21 mouse cellular contexts compared by ENCODE assay signal in genomic region chr14:107080407-107080806, GRCm38 (mm10).
"Had no signal": no experiment of that assay in that cellular context is flagged by ENCODE, and none has a peak within 500 bp of the region (broad histone marks: within the 10 kb centered on the region; RNA-seq: fewer than 3 reads in every experiment).

No protein-coding gene starts in this region.

- H3K4me3 ChIP-seq: liver, embryonic 15.5 days; lung, embryonic 15.5 days; megakaryocyte, embryonic 14.5 days; midbrain, embryonic 13.5 days; midbrain, embryonic 15.5 days; neural tube, embryonic 13.5 days; neural tube, embryonic 15.5 days had no signal

- DNase-seq: liver, postnatal 0 days; lung, adult 2 months; lung, postnatal 14 days; lung, postnatal 36 days; retina, postnatal 1 day; right cerebral cortex, adult 18-20 months; right cerebral cortex, postnatal 25 days; right cerebral cortex, postnatal 4 days; spleen, adult 18-20 months; thymus, adult 18-20 months; thymus, postnatal 14 days; thymus, postnatal 36 days had no signal

- H3K9me3 ChIP-seq: liver, embryonic 15.5 days; lung, embryonic 15.5 days; midbrain, embryonic 13.5 days; midbrain, embryonic 15.5 days; neural tube, embryonic 13.5 days; neural tube, embryonic 15.5 days had no signal

- H3K4me1 ChIP-seq: liver, embryonic 15.5 days; lung, embryonic 15.5 days; megakaryocyte, embryonic 14.5 days; midbrain, embryonic 13.5 days; midbrain, embryonic 15.5 days; neural tube, embryonic 13.5 days; neural tube, embryonic 15.5 days had no signal

- H3K36me3 ChIP-seq: liver, embryonic 15.5 days; lung, embryonic 15.5 days; midbrain, embryonic 13.5 days; midbrain, embryonic 15.5 days; neural tube, embryonic 13.5 days; neural tube, embryonic 15.5 days had no signal

- H3K4me2 ChIP-seq: liver, embryonic 15.5 days; lung, embryonic 15.5 days; midbrain, embryonic 13.5 days; midbrain, embryonic 15.5 days; neural tube, embryonic 13.5 days; neural tube, embryonic 15.5 days had no signal

- ATAC-seq: liver, postnatal 0 days; lung, postnatal 0 days; midbrain, embryonic 13.5 days; midbrain, embryonic 15.5 days had no signal

- H3K9ac ChIP-seq: liver, embryonic 15.5 days; liver, postnatal 0 days; lung, embryonic 15.5 days; midbrain, embryonic 13.5 days; midbrain, embryonic 15.5 days; neural tube, embryonic 13.5 days; neural tube, embryonic 15.5 days had no signal

- H3K27ac ChIP-seq: liver, embryonic 15.5 days; lung, embryonic 15.5 days; macrophage; midbrain, embryonic 13.5 days; midbrain, embryonic 15.5 days; neural tube, embryonic 13.5 days; neural tube, embryonic 15.5 days had no signal

- H3K27me3 ChIP-seq: liver, embryonic 15.5 days; lung, embryonic 15.5 days; megakaryocyte, embryonic 14.5 days; midbrain, embryonic 13.5 days; midbrain, embryonic 15.5 days; neural tube, embryonic 13.5 days; neural tube, embryonic 15.5 days had no signal
